Mouse (Mus musculus) kidney, adult 9 months (tissue): Measurements from ENCODE around the gene Arr3.
A peak's percentile ranks its signal among the peaks of the same experiment; 100 is the strongest.

Experiments
- DNase-seq: peaks from one replicate; pipeline ENCODE4 v3.0.0; 2022

The Arr3 gene

DNA sequence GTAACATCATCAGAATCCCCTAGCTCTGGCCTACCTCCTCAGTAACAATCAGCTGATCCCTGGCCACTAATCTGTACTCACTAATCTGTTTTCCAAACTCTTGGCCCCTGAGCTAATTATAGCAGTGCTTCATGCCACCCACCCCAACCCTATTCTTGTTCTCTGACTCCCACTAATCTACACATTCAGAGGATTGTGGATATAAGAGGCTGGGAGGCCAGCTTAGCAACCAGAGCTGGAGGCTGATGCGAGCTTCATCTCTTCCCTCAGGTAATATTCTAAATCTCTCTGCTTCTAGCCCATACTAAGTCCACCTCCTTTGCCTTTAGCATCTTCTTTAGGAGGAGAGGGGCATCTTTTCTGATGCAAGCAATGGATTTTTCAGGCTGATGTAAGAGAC lies at the start of gene Arr3:
Gene Arr3, plus strand, starts transcription at position 184 of the 400 bp plus-strand sequence.
- no peak for DNase-seq

DNA sequence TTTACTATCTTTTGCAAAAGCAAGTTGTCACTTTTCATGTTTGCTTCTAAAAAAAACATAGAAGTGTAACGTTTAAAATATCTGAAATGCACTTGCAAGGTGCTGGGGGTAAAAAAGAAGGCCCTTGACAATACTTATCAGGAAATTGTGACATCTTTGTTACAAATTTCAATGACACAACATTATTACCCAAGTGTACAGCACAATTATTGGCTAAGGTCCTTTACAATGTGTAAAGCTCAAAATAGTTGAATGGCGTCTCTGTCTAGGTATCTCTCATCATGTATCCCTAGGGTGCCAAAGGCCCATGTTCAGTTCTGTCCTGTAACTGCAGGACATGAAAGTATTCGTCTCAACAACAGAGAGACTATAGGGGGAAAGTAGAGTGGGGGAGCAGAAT lies 49.3 kb upstream of the Arr3 start:
- no peak for DNase-seq

- no peak for DNase-seq
Observed at GRCm38 (mm10) chrX:100565696-100566095, 39.6 kb upstream of the Arr3 start.

DNA sequence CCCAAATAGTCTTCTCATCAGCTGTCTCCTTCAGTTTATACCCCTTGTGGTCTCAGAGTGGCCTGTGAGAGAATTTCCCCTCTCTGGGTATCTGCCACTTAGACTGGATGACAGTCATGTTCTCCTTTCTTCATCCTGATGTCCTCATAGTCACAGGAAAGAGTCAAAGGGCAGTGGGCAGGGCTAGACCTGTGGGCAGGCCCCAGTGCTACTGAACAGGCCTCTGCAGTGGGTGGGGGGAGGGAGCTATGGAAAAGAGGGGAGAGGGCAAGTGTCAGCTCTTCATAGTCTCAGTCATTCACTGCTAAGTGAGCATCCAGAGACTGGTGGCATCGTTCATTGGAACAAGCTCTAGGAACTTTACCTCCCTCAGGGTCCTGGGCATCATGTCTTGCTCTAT lies 33.3 kb upstream of the Arr3 start, which contains the start of gene Awat1:
Gene Awat1, plus strand, starts transcription at position 301 of the 400 bp plus-strand sequence.
- DNase-seq, result no peak

- DNase-seq, result no peak
Observed at GRCm38 (mm10) chrX:100594791-100595190, 10.5 kb upstream of the Arr3 start, which contains the start of gene P2ry4. Gene P2ry4, minus strand, starts transcription at chrX:100594869.

DNA sequence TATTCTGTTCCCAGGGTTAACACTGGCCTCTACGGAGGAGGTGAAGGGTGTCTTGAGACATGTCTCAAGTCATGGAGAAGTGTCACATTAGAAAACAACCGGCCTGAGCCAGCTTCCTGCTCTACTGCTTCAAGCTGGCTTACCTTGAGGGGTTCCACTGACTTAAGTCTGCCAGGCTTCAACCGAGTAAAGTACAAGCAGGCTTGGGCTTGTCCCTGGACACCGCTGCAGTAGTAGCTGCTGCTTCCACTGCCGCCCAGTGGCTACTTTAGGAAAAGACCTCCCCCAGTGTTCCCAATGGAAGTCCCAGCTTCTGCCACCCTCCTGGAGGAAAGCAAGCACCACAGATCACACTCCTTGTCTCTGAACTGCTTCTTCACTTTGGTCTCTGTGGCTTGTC lies 7.9 kb upstream of the Arr3 start:
- peak; percentile 64 for DNase-seq

GRCm38 (mm10) chrX:100599755-100600154 lies 5.5 kb upstream of the Arr3 start:
- DNase-seq, result no peak

DNA sequence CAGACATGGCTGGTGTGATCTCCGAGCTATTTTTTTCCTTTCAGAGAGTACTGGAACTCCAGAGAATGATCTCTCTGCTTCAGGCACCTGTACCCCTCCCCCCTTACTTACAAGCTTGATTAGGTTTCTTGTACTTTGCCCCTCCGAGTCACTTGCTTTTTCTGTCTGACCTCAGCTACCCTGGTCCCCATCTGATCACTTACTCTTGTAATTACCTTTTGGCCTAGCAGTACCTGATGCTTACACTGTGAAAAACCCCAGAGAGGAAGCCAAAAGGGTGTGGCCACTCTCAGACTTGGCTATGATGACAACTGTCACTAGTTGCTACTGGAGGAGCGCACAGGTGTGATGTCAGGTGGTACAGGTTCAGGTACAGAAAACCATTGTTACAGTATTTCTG lies 13.2 kb downstream of the Arr3 start:
- DNase-seq, result peak; percentile 55

DNA sequence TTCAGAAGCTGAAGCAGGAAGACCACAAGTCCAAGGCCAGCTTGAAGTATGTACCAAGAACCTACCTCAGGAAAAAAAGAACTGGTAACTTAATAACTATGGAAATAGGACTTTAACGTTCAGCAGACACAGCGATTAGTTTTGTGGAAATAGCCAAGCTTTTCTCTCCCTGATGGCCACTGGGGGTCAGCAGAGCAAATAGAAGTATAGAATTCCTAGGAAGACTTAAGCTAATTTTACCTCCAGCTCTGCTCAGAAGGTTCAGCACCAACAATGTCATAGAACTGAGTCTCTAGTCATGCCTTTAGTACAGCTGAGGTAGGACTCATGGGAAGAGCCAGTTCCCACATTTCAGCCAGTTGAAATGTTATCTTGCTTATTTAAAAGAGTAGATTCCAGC lies 16.1 kb downstream of the Arr3 start:
- DNase-seq, result peak; percentile 42

DNA sequence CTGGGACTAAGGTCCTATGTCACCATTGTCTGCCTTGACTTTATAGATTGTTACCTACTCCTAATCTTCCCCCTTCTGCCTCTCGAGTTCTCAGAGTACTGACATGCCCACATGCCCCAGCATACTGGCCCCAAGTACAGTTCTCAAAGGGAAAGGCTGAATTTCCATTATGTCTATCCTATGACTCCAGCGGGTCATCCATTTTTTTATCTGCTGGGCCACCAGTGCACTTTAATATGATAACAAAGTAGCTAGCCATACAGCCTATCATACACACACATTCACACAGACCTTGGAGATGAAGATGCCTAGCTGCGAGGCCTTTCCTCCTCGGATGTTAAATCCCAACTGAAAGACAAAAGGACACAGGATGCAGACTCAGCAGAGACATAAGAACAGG lies 18.9 kb downstream of the Arr3 start:
- no peak for DNase-seq

GRCm38 (mm10) chrX:100625146-100625545 lies 19.8 kb downstream of the Arr3 start:
- DNase-seq, result no peak

DNA sequence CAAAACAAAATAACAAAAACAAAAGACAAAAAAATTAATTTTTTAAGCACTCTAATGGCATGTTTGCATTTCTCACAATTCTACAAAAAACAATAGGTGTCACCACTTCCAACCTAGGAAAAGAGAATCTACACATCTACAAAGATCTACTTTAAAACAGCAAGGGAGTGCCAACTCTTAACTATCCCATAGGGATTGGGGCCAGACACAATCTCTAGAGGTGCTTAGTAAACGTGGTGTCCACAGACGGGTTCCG lies 20.2 kb downstream of the Arr3 start, which contains the start of gene Kif4:
Gene Kif4, plus strand, starts transcription at position 192 of the 256 bp plus-strand sequence.
- no peak for DNase-seq

DNA sequence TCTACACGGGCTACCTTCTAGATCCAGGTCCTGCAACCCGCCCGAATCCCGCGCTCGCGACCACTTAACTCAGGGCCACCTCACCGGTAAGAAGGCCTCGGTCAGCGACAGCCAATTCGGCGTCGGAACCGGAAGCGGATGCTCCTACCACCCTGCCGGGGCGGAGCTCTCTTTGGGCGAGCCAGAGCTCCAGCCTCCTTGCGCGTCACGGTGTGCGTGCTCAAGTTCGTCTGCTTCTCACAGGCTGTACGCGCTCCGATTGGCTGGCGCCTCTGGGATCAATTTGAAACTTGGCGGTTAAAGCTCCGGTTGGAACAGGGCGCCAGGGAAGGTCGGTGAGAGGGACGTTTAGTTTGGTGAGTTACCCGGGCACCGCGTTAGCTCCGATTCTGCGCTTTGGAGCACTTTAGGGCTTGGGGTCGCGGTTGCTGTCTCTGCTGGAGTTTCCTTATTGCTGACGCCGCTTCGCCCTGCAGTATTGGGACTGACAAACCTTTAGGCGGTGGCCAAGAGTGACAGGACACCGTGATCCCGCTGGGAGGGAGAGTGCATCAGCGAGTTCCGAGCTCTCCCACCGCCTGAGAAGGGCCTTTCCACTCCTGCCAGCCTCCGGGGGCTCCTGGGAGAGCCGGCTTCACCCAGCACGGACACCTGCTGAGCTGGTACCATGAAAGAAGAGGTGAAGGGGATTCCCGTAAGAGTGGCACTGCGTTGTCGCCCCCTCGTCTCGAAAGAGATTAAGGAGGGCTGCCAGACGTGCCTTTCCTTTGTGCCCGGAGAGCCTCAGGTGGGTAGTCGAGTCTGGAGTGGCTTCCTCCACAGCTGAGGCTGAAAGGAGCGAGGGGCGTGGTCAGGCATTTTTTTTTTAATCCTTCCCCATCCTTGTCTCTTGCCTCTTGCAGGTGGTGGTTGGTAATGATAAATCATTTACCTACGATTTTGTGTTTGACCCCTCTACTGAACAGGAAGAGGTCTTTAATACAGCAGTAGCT lies 20.8 kb downstream of the Arr3 start, which contains the start of gene Pdzd11:
Gene Pdzd11, minus strand, starts transcription at position 767 of the 992 bp plus-strand sequence.
- peak; percentile 93 for DNase-seq

- peak; percentile 70 for DNase-seq
Observed at GRCm38 (mm10) chrX:100629076-100629475, 23.8 kb downstream of the Arr3 start.

- no peak for DNase-seq
Observed at GRCm38 (mm10) chrX:100638477-100638876, 33.2 kb downstream of the Arr3 start.

- no peak for DNase-seq
Observed at GRCm38 (mm10) chrX:100652848-100653247, 47.6 kb downstream of the Arr3 start.

DNA sequence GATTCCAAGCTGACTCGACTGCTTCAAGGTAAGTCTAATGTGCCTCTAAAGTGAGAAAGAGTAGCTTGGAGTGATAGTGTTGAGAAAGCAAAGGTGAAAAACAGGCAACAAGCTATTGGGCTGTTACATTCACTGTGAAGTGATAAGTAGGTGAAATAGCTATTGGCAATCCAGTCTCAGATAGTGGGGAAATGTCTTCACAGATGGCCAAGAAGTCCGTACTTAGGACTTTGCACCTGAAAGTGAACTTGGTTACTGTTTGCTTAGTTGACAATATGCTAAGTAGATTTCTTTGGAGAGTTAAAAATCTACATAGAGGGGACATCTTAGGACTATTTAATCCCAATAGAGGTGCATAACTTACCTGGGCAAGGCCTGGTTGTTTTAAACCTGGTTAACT lies 59.5 kb downstream of the Arr3 start:
- peak; percentile 54 for DNase-seq
